Mouse (Mus musculus): ENCODE data around the gene Kremen2. TPM values are rescaled to one million over a fixed set of nuclear protein-coding genes. Genes with fewer than 3 reads are reported as not detected.

The Kremen2 gene
- polyA plus RNA-seq, 1 experiment from 2014 or later, result 9.6 TPM

DNA sequence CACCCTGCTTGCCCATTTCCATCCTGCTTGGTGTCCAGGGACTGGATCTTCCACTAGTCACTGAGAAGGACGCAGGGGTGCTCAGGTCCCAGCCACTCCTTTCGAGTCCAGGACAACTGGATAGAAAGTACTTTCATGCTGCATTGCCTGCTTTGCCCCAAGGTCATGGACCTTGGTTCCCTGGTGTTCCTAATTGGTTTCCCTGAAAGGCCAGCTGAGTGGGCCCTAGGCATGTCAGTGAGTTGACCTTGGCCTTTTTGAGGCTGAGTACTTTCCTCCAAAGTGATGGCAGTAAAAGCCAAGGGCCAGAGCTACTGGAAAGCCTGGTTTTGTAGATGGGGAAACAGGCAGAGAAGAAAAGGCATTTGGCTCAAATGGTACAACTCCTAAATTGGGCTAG is 23.7 kb downstream of the Kremen2 start:
- Histone ChIP-seq H3K27ac (replicated peaks) (no peak overlapping the region), H3K9me3 (no peaks in the 10 kb centered on the region), H3K4me3 (no peak overlapping the region), H3K36me3 (replicated peaks) (no peaks in the 10 kb centered on the region), H3K4me1 (peaks cover 15% of the 10 kb centered on the region), H3K27me3 (replicated peaks; ENCODE audit: low read depth, poor library complexity, severe bottlenecking) (peaks cover 26% of the 10 kb centered on the region)
- DNase-seq (ENCODE audit: low spot score), result no peak
- 82% methylated on average over 2 of the region's 2 CpGs for WGBS

DNA sequence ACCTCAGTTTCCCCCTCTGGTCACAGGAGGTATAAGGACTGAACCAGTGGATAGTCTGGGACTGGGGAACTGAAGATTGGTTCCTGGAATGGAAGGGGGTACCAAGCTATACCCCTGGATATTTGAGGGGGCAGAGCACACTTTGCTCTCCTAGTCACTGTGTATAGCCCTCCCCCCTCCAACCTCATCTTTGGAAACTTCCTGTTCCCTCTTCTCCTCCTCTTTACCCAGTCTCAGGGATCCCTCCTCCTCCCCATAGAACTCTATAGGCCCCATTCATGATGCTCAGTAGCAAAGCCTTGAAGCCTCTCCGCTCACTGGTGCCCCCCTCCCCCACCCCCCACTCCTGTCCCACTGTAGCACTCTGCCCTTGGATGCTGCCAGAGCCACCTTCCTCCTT is 26.2 kb downstream of the Kremen2 start:
- 11% methylated on average over 1 of the region's 1 CpGs for WGBS
- Histone ChIP-seq H3K27ac (replicated peaks) (no peak overlapping the region), H3K27me3 (replicated peaks; ENCODE audit: low read depth, poor library complexity, severe bottlenecking) (peaks cover 26% of the 10 kb centered on the region), H3K36me3 (replicated peaks) (no peaks in the 10 kb centered on the region), H3K4me3 (no peak overlapping the region), H3K4me1 (peaks cover 4% of the 10 kb centered on the region), H3K9me3 (no peaks in the 10 kb centered on the region)
- DNase-seq (ENCODE audit: low spot score), result no peak

DNA sequence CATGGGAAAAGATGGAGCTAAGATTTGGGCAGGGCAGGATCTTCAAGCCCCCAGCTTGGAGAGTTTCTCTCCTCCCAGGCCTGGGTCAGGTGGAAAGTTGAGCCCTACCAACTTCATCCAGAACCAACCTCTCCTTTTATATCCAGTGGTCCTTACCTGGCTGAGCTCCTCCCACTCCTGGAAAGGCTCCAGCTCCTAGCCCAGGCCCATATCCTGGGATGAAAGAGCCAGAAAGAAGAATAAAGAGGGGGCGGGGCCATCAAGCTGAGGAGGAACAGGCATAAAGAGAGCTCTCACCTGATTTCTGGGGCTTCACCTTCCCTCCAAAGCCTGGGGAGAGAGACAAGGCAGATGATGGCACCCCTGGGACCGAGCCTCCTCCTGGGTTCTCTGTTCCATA is 28.6 kb downstream of the Kremen2 start:
- Histone ChIP-seq H3K4me3 (no peak overlapping the region), H3K4me1 (peaks cover 4% of the 10 kb centered on the region), H3K27me3 (replicated peaks; ENCODE audit: low read depth, poor library complexity, severe bottlenecking) (peaks cover 26% of the 10 kb centered on the region), H3K27ac (replicated peaks) (no peak overlapping the region), H3K9me3 (no peaks in the 10 kb centered on the region), H3K36me3 (replicated peaks) (no peaks in the 10 kb centered on the region)
- 67% methylated on average over 2 of the region's 2 CpGs for WGBS
- no peak for DNase-seq (ENCODE audit: low spot score)

DNA sequence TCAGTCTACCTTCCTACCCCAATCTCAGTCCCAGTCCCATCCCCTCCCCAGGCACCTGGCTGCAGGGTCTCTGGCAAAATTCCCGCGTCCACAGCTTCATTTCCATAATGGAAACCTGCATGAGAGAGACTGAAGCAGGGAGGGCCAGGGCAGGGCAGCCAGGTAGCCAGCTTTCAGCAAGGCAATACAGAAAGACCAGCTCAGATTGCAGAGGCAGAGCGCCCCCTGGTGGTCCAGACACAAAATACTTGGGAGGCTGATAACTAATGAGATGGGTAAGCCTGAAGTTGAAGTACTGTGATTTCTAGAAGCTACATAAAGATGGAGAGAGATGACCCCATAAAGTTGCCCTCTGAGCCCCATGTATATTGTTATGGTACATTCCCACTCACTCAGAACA is 39.4 kb downstream of the Kremen2 start:
- peak; percentile 86 for DNase-seq (ENCODE audit: low spot score)
- WGBS, result 0% methylated on average over 3 of the region's 3 CpGs
- Histone ChIP-seq H3K27me3 (replicated peaks; ENCODE audit: low read depth, poor library complexity, severe bottlenecking) (peaks cover 23% of the 10 kb centered on the region), H3K4me1 (peaks cover 14% of the 10 kb centered on the region), H3K27ac (replicated peaks) (no peak overlapping the region), H3K36me3 (replicated peaks) (no peaks in the 10 kb centered on the region), H3K9me3 (no peaks in the 10 kb centered on the region), H3K4me3 (no peak overlapping the region)

DNA sequence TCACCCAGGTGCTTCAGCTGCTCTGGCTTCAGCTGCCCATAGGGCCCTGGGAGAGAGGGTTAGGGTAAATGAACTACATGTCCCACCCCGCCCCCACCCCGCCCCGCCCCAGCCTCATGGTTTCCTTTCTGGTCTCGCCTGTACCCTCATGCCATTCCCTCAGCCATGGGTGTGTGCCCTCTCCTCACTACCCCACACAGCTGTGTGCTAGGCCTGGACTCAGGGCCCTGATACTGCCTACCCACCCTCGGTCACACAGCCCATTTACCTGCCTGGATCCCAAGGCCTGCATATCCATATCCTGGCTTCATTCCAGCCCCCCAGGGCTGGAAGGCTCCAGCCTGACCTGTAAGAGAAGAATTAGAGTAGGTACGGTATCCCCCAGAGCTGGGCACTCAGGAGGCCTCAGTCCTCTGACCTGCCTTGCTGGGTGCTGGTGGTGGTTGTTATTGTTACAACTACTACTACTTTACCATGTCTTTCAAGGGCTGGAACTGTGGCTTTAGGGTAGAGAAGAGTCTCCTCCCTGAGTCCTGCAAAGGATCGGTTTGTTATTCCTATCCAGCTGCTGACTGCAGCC is 40.0 kb downstream of the Kremen2 start:
- Histone ChIP-seq H3K27me3 (replicated peaks; ENCODE audit: low read depth, poor library complexity, severe bottlenecking) (peaks cover 27% of the 10 kb centered on the region), H3K36me3 (replicated peaks) (no peaks in the 10 kb centered on the region), H3K4me1 (peaks cover 14% of the 10 kb centered on the region), H3K4me3 (no peak overlapping the region), H3K9me3 (no peaks in the 10 kb centered on the region), H3K27ac (replicated peaks) (no peak overlapping the region)
- DNase-seq (ENCODE audit: low spot score), result no peak
- WGBS, result 80% methylated on average over 7 of the region's 7 CpGs

DNA sequence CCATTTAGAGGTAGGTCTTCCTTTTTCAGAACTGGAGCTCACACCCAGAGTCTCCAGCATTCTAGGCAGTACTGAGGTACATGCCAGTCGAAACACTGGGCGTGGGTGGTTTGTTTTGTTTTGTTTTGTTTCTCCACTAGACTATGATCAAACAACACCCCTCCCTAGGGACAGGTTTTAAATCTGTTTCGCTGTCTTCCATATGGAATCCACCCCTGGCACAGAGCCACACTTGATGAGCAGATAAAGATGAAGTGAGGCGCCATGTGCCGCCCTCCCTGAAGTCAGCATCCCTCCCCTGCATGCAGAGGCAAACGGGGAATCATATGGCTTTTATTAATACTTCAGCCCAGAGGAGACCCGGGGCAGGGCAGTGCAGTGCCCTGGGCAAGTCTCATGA is 40.9 kb downstream of the Kremen2 start:
- H3K9me3 ChIP-seq, result no peaks in the 10 kb centered on the region
- WGBS, result 53% methylated on average over 7 of the region's 7 CpGs
- peaks cover 20% of the 10 kb centered on the region for H3K4me1 ChIP-seq
- H3K27me3 ChIP-seq (replicated peaks; ENCODE audit: low read depth, poor library complexity, severe bottlenecking), result peaks cover 28% of the 10 kb centered on the region
- no peaks in the 10 kb centered on the region for H3K36me3 ChIP-seq (replicated peaks)
- peak; percentile 28 for DNase-seq (ENCODE audit: low spot score)
- no peak overlapping the region for H3K27ac ChIP-seq (replicated peaks)
- no peak overlapping the region for H3K4me3 ChIP-seq

DNA sequence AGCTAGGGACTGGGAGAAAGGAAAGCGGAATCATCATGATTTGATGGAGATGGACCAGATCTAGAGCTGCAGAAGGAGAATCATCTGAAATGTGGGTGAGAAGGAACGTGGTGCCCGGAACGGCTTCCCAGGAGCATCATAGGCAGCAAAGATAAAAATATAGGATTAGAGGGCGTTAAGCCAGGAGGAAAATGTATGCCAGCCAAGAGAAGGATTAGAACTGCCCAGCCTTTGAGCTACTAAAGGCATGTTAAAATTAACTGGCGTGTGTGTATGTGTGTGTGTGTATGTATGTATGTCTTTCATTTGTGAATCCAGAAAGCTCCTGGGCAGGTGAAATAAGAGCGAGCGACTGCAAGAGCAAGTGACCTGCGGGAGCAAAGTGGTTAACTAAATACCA is 42.3 kb downstream of the Kremen2 start:
- peaks cover 43% of the 10 kb centered on the region for H3K27me3 ChIP-seq (replicated peaks; ENCODE audit: low read depth, poor library complexity, severe bottlenecking)
- no peak overlapping the region for H3K27ac ChIP-seq (replicated peaks)
- H3K4me3 ChIP-seq, result no peak overlapping the region
- no peaks in the 10 kb centered on the region for H3K36me3 ChIP-seq (replicated peaks)
- peaks cover 33% of the 10 kb centered on the region for H3K4me1 ChIP-seq
- 88% methylated on average over 9 of the region's 9 CpGs for WGBS
- DNase-seq (ENCODE audit: low spot score), result no peak
- no peaks in the 10 kb centered on the region for H3K9me3 ChIP-seq

DNA sequence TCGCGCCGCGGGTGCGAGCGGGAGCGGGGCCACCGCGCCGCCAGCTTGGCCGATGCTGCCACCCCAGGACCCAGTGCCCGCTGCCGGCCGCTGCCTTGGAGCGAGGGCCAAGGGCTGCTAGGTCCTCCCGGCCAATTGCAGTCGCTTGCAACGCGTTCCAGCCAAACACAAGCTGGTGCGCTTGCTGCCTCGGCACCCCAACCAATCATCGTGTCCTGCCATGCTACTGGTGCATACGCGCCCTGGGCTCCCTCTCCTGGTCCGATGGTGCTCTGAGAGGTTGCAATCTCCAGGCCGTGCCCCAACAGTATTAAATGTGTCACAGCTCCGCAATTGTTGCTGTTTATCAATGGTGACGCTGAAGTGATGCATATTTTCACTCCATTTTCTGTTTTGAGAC is 45.6 kb downstream of the Kremen2 start:
- no peaks in the 10 kb centered on the region for H3K9me3 ChIP-seq
- no peaks in the 10 kb centered on the region for H3K36me3 ChIP-seq (replicated peaks)
- peak; percentile 92 for DNase-seq (ENCODE audit: low spot score)
- peaks cover 51% of the 10 kb centered on the region for H3K27me3 ChIP-seq (replicated peaks; ENCODE audit: low read depth, poor library complexity, severe bottlenecking)
- peak overlapping the region; percentile 55; the same call in 1 of the 2 replicates for H3K27ac ChIP-seq (replicated peaks)
- H3K4me1 ChIP-seq, result peaks cover 49% of the 10 kb centered on the region
- WGBS, result under 1% methylated on average over 28 of the region's 28 CpGs
- peak overlapping the region; percentile 84 for H3K4me3 ChIP-seq

DNA sequence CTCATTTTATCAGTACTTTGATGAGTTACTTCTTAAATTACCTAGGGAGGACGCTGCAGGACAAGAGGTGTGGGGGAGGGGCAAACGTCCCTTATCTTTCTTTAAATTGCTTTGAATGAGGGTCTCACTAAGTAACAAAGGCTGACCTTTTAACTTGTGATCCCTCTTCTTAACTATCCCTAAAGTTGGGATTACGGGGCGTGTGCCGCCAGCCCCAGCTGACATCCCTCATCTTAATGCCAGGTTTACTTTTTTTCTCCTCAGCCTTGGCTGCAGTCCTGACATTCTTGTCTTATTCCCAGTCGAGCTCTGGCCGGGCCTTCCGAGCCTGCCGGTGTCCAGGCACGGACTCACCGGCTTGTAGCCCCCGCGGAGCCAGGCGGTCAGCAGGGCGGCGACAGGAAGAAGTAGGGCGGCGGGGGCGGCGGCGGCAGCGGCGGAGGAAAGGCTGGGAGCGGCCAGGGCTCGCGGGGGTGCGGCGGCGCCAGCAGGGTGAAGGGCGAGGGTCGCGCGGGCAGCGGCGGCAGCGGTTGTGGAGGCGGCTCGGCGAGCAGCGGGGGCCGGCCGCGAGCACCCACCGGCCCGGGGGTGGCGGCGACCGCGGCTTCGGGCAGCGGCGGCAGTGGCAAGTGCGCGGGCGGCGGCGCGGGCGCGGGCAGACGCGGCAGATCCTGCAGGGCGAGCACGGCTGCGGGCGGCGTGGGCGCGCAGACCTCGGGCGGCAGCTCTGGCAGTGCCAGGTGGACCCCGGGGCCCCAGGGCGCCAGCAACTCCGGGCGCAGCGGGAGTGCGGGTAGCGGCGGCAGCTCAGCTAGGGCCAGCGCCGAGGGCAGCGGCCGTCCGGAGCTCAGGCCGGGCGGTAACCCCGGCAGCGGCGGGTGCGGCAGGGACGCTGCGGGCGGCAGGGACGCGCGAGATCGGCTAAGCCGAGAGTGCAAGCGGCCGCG is 46.2 kb downstream of the Kremen2 start:
- H3K4me1 ChIP-seq, result peaks cover 50% of the 10 kb centered on the region
- peaks cover 51% of the 10 kb centered on the region for H3K27me3 ChIP-seq (replicated peaks; ENCODE audit: low read depth, poor library complexity, severe bottlenecking)
- peak; percentile 50 for DNase-seq (ENCODE audit: low spot score)
- H3K27ac ChIP-seq (replicated peaks), result peak overlapping the region; percentile 55
- H3K9me3 ChIP-seq, result no peaks in the 10 kb centered on the region
- no peaks in the 10 kb centered on the region for H3K36me3 ChIP-seq (replicated peaks)
- peak overlapping the region; percentile 84 for H3K4me3 ChIP-seq
- WGBS, result 2% methylated on average over 101 of the region's 101 CpGs

DNA sequence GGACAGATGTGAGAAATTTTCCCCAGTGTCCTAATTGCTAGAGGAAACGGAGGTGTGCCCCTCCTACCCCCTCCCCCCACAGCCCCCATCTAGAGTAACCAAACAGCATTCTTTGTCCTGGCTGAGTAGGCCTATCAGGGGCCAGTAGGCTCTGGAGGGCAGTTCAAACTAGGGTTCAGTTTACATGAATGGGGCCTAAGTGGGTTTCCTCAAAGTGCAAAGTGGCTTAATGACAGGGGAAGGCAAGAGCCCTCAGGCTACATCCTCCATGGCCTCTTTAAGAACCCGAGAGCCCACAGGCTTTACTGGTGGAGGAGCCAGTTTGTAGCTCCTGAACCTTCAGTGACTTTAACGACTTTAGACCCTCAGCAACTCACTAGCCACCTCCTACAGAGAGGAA is 49.8 kb downstream of the Kremen2 start:
- H3K4me1 ChIP-seq, result peaks cover 54% of the 10 kb centered on the region
- 4% methylated on average over 3 of the region's 3 CpGs for WGBS
- H3K27me3 ChIP-seq (replicated peaks; ENCODE audit: low read depth, poor library complexity, severe bottlenecking), result peaks cover 43% of the 10 kb centered on the region
- no peaks in the 10 kb centered on the region for H3K9me3 ChIP-seq
- peak; percentile 73 for DNase-seq (ENCODE audit: low spot score)
- peak overlapping the region; percentile 12; the same call in 1 of the 2 replicates for H3K4me3 ChIP-seq
- peak overlapping the region; percentile 35; the same call in 1 of the 2 replicates for H3K27ac ChIP-seq (replicated peaks)
- H3K36me3 ChIP-seq (replicated peaks), result no peaks in the 10 kb centered on the region

DNA sequence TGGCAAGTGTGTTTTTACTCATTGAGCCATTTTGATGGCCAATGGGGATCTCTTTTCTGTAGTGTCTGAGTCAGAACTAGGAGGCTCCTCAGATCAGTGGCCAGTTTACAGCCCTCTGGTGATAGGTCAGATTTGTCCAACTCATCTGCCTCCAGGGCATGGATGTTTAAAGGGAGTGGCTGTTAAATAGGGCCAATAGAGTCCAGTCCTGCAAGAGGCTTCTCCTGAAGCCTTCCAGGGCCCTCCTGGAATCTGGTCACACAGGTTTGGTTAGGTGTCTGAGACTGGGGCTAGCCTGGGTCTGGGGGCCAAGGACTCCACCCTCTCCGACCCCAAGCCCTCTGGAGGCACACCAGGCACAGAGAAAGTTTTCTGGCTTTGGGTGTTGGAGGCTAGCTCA is 51.1 kb downstream of the Kremen2 start:
- 65% methylated on average over 1 of the region's 1 CpGs for WGBS

More for the DNA sequence above, 51.1 kb downstream of the Kremen2 start:
- peaks cover 46% of the 10 kb centered on the region for H3K4me1 ChIP-seq
- peaks cover 30% of the 10 kb centered on the region for H3K27me3 ChIP-seq (replicated peaks; ENCODE audit: low read depth, poor library complexity, severe bottlenecking)
- no peak overlapping the region for H3K4me3 ChIP-seq
- H3K36me3 ChIP-seq (replicated peaks), result no peaks in the 10 kb centered on the region
- 0 out of 2 replicates have a peak overlapping the region, but pooled peaks have one; percentile 36 for H3K27ac ChIP-seq (replicated peaks)
- H3K9me3 ChIP-seq, result no peaks in the 10 kb centered on the region
- DNase-seq (ENCODE audit: low spot score), result peak; percentile 22
